Mouse (Mus musculus) CH12.LX (cell line): Measurements from ENCODE around the gene Slc17a9. TPM values are rescaled to one million over a fixed set of nuclear protein-coding genes. Genes with fewer than 3 reads are reported as not detected.

Experiments used
- DNase-seq: peaks from one replicate; pipeline ENCODE4 v3.0.0-alpha.2; 2013; ENCODE audit errors: extremely low read depth
- H3K27ac ChIP-seq: 2 replicates; pipeline ENCODE4 v1.5.1; 2012; ENCODE audit warnings: low read depth, mild to moderate bottlenecking, control low read depth, moderate library complexity; ENCODE audit not compliant: insufficient read depth
- H3K27me3 ChIP-seq: replicated peaks from 2 replicates; pipeline ENCODE3; 2012; ENCODE audit warnings: inconsistent platforms
- H3K36me3 ChIP-seq, 2 experiments: replicated peaks in 1 of 2; 2 replicates each; pipeline versions ENCODE3 to v1.6.1; 2012; ENCODE audit warnings: inconsistent platforms in 1 of 2, low read length in 1 of 2, mild to moderate bottlenecking in 1 of 2, mixed read lengths in 1 of 2, moderate library complexity in 1 of 2; ENCODE audit not compliant: control insufficient read depth in 1 of 2, insufficient read depth in 1 of 2
- H3K4me1 ChIP-seq, 2 experiments: 2 replicates each; pipeline ENCODE4 v1.6.1; 2012; ENCODE audit warnings: inconsistent platforms in 1 of 2, moderate library complexity in 1 of 2; ENCODE audit not compliant: insufficient read depth in 2 of 2, control insufficient read depth in 1 of 2
- H3K4me2 ChIP-seq: 2 replicates; pipeline ENCODE4 v1.6.1; 2012; ENCODE audit warnings: low read depth, mild to moderate bottlenecking, control low read depth; ENCODE audit not compliant: poor library complexity, insufficient read depth, severe bottlenecking
- H3K4me3 ChIP-seq, 3 experiments: fragments of 150-350 bp in 1 of 3; sonication (generic) in 1 of 3; replicated peaks in 1 of 3; 2 replicates each; pipeline versions ENCODE3 to v1.5.1; 2011 to 2012; ENCODE audit warnings: low read depth in 2 of 3, low read length in 2 of 3, mild to moderate bottlenecking in 2 of 3, moderate library complexity in 2 of 3, control low read depth in 1 of 3, improper control_type of control experiment in 1 of 3, inconsistent platforms in 1 of 3, mixed read lengths in 1 of 3; ENCODE audit not compliant: poor library complexity in 1 of 3
- H3K79me2 ChIP-seq: replicated peaks from 2 replicates; pipeline ENCODE4 v1.6.1; 2012; ENCODE audit warnings: mild to moderate bottlenecking, moderate library complexity; ENCODE audit not compliant: control insufficient read depth, poor library complexity, insufficient read depth, severe bottlenecking; ENCODE audit errors: extremely low read depth
- H3K9ac ChIP-seq: 2 replicates; pipeline ENCODE4 v1.6.1; 2012; ENCODE audit warnings: low read depth, mild to moderate bottlenecking, control low read depth, moderate library complexity; ENCODE audit not compliant: insufficient read depth
- H3K9me3 ChIP-seq: replicated peaks from 2 replicates; pipeline ENCODE3; 2012; ENCODE audit warnings: low read length, inconsistent platforms, mixed read lengths
- CHD2 ChIP-seq: IDR thresholded peaks from 2 replicates; pipeline ENCODE4 v1.6.1; 2011; ENCODE audit warnings: low read length, improper control_type of control experiment
- CTCF ChIP-seq, 2 experiments: IDR thresholded peaks in 1 of 2; conservative IDR thresholded peaks in 1 of 2; 2 replicates each; pipeline ENCODE4 v1.5.1; 2011 to 2012; ENCODE audit warnings: low read depth in 2 of 2, low read length in 2 of 2, improper control_type of control experiment in 1 of 2, inconsistent platforms in 1 of 2, mild to moderate bottlenecking in 1 of 2, moderate library complexity in 1 of 2
- E2F4 ChIP-seq: IDR thresholded peaks from 2 replicates; pipeline ENCODE4 v1.6.1; 2011; ENCODE audit warnings: low read depth, low read length, improper control_type of control experiment; ENCODE audit not compliant: insufficient replicate concordance
- ETS1 ChIP-seq: conservative IDR thresholded peaks from 2 replicates; pipeline ENCODE4 v1.6.1; 2012; ENCODE audit warnings: low read depth, mild to moderate bottlenecking, inconsistent platforms, low read length, improper control_type of control experiment, moderate library complexity
- HCFC1 ChIP-seq: IDR thresholded peaks from 2 replicates; pipeline ENCODE4 v1.6.1; 2012; ENCODE audit warnings: low read depth, mild to moderate bottlenecking, inconsistent platforms, low read length, improper control_type of control experiment
- IRF4 ChIP-seq: IDR thresholded peaks from 2 replicates; pipeline ENCODE4 v1.6.1; 2014; ENCODE audit warnings: low read depth, mild to moderate bottlenecking, inconsistent platforms, low read length, improper control_type of control experiment
- JUND ChIP-seq: conservative IDR thresholded peaks from 2 replicates; pipeline ENCODE4 v1.6.1; 2011; ENCODE audit warnings: low read depth, low read length, improper control_type of control experiment
- KAT2A ChIP-seq: IDR thresholded peaks from 2 replicates; pipeline ENCODE4 v1.6.1; 2012; ENCODE audit warnings: low read length, improper control_type of control experiment, inconsistent platforms; ENCODE audit not compliant: insufficient replicate concordance
- MAFK ChIP-seq: IDR thresholded peaks from 2 replicates; pipeline ENCODE4 v1.6.1; 2011; ENCODE audit warnings: low read length, improper control_type of control experiment; ENCODE audit not compliant: insufficient replicate concordance
- MAZ ChIP-seq: IDR thresholded peaks from 2 replicates; pipeline ENCODE4 v1.6.1; 2012; ENCODE audit warnings: low read depth, mild to moderate bottlenecking, inconsistent platforms, low read length, improper control_type of control experiment, moderate library complexity
- MEF2A ChIP-seq: IDR thresholded peaks from 2 replicates; pipeline ENCODE4 v1.6.1; 2014; ENCODE audit warnings: low read depth, mild to moderate bottlenecking, inconsistent platforms, low read length, improper control_type of control experiment, borderline replicate concordance
- MYC ChIP-seq: IDR thresholded peaks from 2 replicates; pipeline ENCODE4 v1.6.1; 2011; ENCODE audit warnings: low read depth, mild to moderate bottlenecking, improper control_type of control experiment, low read length
- NELFE ChIP-seq: IDR thresholded peaks from 2 replicates; pipeline ENCODE4 v1.6.1; 2011; ENCODE audit warnings: low read depth, low read length, improper control_type of control experiment
- POLR2AphosphoS2 ChIP-seq: IDR thresholded peaks from 2 replicates; pipeline ENCODE4 v1.6.1; 2011; ENCODE audit warnings: low read depth, low read length, improper control_type of control experiment
- RAD21 ChIP-seq: IDR thresholded peaks from 2 replicates; pipeline ENCODE4 v1.6.1; 2011; ENCODE audit warnings: low read depth, mild to moderate bottlenecking, low read length, improper control_type of control experiment, moderate library complexity
- SIN3A ChIP-seq: IDR thresholded peaks from 2 replicates; pipeline ENCODE4 v1.6.1; 2012; ENCODE audit warnings: low read length, improper control_type of control experiment, inconsistent platforms
- SMC3 ChIP-seq: IDR thresholded peaks from 2 replicates; pipeline ENCODE4 v1.6.1; 2011; ENCODE audit warnings: low read depth, low read length, improper control_type of control experiment
- UBTF ChIP-seq: IDR thresholded peaks from 2 replicates; pipeline ENCODE4 v1.6.1; 2012; ENCODE audit warnings: low read depth, mild to moderate bottlenecking, inconsistent platforms, low read length, improper control_type of control experiment, moderate library complexity
- USF2 ChIP-seq: conservative IDR thresholded peaks from 2 replicates; pipeline ENCODE4 v1.6.1; 2011; ENCODE audit warnings: low read depth, low read length, improper control_type of control experiment
- ZNF384 ChIP-seq: IDR thresholded peaks from 2 replicates; pipeline ENCODE4 v1.6.1; 2012; ENCODE audit warnings: low read depth, low read length, improper control_type of control experiment, inconsistent platforms
- dilution Hi-C: fragments of 300-500 bp; cut with MboI; formaldehyde crosslinking; loops from 2 replicates; pipeline ENCODE4 v1.14.3; 2020; ENCODE audit warnings: low sequenced_read_pairs; ENCODE audit not compliant: extremely low pct_unique_long_range_greater_than_20kb, extremely low pct_ligation_motif_present
- in situ Hi-C: fragments of 300-500 bp; cut with MboI; formaldehyde crosslinking; loops from 3 replicates; pipeline ENCODE4 v1.14.3; 2019; ENCODE audit warnings: low sequenced_read_pairs, low pct_ligation_motif_present, low pct_unique_long_range_greater_than_20kb, mixed read lengths
- polyA plus RNA-seq: library from polyadenylated mRNA; unstranded; fragments of >175 nt; gene quantifications from 2 replicates; pipeline ENCODE4 v1.2.1, GENCODE M21; 2012; ENCODE audit warnings: low read depth; ENCODE audit not compliant: insufficient read length
- total RNA-seq, 2 experiments: library from RNA; depleted of rRNA; stranded (reverse); fragments of 300-350 nt in 1 of 2; fragments of >200 nt in 1 of 2; gene quantifications; 2 replicates each; pipeline ENCODE4 v1.2.3; 2012 to 2014

The Slc17a9 gene
- total and polyA plus RNA-seq, 3 experiments = 7.2 to 23.7 (median 13.4) TPM

DNA sequence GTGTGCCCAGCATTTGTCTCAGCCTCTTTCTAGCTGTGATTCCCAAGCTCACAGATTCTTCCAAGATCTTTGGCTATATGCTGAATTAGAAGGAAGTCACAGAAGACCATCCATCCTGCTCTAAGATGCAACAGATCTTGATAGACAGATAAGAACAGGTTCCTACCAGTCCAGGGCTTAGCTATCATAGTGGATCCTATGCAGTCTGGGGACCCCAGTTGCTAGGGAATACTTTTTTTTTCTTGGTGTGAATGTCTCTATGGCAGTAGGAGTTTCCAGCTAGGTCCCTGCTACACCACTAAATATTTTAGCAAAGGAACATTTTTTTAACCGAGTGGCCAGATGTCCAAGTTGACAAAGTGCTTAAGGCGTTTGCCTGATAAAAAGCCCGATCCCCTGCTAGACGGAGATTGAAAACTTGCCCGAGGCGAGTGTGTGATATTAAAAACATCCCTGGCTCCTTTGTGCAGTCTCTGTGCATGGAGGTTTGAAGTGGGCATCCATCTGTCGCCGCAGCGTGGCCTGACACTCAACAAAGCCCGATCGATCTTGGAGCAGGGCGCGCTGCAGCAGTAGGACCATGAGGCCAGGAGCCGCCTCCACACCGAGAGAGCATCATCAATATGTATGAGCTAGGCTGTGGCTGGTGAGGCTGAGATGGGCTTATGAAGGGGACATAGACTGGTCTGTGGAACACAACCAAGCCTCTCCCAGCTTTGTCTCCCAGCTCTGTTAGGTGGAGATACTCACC lies 33.6 kb downstream of the Slc17a9 start:
- in situ Hi-C loops (loop anchor here (25.0 kb wide), 1 partner anchor 296 kb away; the partner anchor contains the start of gene Slco4a1), dilution Hi-C loops (no loop called here)
- no peak overlapping the region for H3K27ac ChIP-seq
- no peaks in the 10 kb centered on the region for H3K79me2 ChIP-seq
- H3K4me1 ChIP-seq = 0 out of 4 replicates have a peak, but pooled peaks cover 0 to under 1% of the 10 kb centered on the region in 2 experiments
- H3K36me3 ChIP-seq = no peaks in the 10 kb centered on the region
- no peak for TF ChIP-seq E2F4
- TF ChIP-seq HCFC1 = no peak
- TF ChIP-seq ETS1 = no peak
- TF ChIP-seq MEF2A = no peak
- no peak for TF ChIP-seq MAFK
- TF ChIP-seq UBTF = no peak
- no peak for TF ChIP-seq CHD2
- TF ChIP-seq POLR2AphosphoS2 = no peak
- no peak for TF ChIP-seq RAD21
- no peak for TF ChIP-seq KAT2A
- no peak for TF ChIP-seq SIN3A
- no peak for TF ChIP-seq MAZ
- no peak for TF ChIP-seq JUND
- TF ChIP-seq NELFE = no peak
- peaks cover 87% of the 10 kb centered on the region for H3K27me3 ChIP-seq
- no peak overlapping the region for H3K4me2 ChIP-seq
- H3K9ac ChIP-seq = no peak overlapping the region
- no peaks in the 10 kb centered on the region for H3K9me3 ChIP-seq
- H3K4me3 ChIP-seq = no peak overlapping the region
- DNase-seq = no peak

DNA sequence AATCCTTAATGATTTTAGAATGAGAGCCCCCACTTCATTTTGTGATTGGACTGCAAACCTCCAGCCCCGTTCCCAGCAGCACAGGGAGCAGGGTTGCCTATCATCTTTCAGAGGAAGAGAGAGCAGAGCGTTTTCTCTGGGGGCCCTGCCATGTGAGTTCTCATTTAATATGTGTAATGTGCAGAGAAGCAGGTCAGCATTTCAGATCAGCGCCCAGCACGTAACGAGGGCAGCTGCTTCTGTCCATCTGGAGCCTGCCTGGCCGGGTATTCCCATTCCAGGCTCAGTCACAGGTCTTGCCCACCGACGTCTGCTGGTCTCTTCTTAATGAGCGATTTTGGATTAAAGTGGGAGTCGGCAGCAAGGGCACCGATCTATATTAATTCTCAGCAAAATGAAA lies 39.9 kb downstream of the Slc17a9 start:
- dilution Hi-C loops = no loop called here
- Histone ChIP-seq H3K27ac (no peak overlapping the region), H3K27me3 (peaks cover 84% of the 10 kb centered on the region), H3K4me1 (peaks cover 5% of the 10 kb centered on the region in 2 experiments; a peak in 2 of 4 replicates), H3K4me2 (no peak overlapping the region), H3K79me2 (no peaks in the 10 kb centered on the region), H3K4me3 (no peak overlapping the region), H3K36me3 (no peaks in the 10 kb centered on the region), H3K9ac (no peak overlapping the region), H3K9me3 (no peaks in the 10 kb centered on the region)
- TF ChIP-seq CTCF (conservative IDR thresholded peaks at IDR 0.05 in 1 of 2, IDR thresholded peaks at IDR 0.05 in 1 of 2; ENCODE audit: low read depth in 2 of 2, low read length in 2 of 2) (no peak), JUND (no peak), MYC (no peak), ZNF384 (no peak), IRF4 (no peak), UBTF (no peak), MEF2A (no peak), SIN3A (no peak), USF2 (no peak), MAFK (no peak), SMC3 (no peak), E2F4 (no peak), MAZ (no peak)
- no peak for DNase-seq
- in situ Hi-C loops = loop anchor here (25.0 kb wide), 1 partner anchor 303 kb away; the partner anchor contains the start of gene Slco4a1
